Mouse (Mus musculus): ENCODE measurements around the gene Lrrk1. TPM values are rescaled to one million over a fixed set of nuclear protein-coding genes. Genes with fewer than 3 reads are reported as not detected.

The Lrrk1 gene
- total RNA-seq (2012; rRNA removed): 13.6 and 15.1 TPM in 2 replicates
- 5.0 and 5.9 TPM in 2 replicates for total RNA-seq (2014; rRNA removed)
- polyA plus RNA-seq (2012; ENCODE audit: insufficient read length, low read depth): 14.5 and 16.9 TPM in 2 replicates

GRCm38 (mm10) chr7:66387813-66388521, at the start of gene Lrrk1:
Gene Lrrk1 (minus strand): TSS chr7:66388350.
- Histone ChIP-seq H3K4me2 (ENCODE audit: insufficient read depth, low read depth, poor library complexity, severe bottlenecking) (peak within 1 kb of the TSS; percentile 80), H3K79me2 (replicated peaks; ENCODE audit: control insufficient read depth, extremely low read depth, insufficient read depth, poor library complexity, severe bottlenecking) (peaks cover 23% of the 10 kb centered on the region), H3K27me3 (replicated peaks) (peaks cover 1% of the 10 kb centered on the region), H3K4me3 (replicated peaks in 1 of 3; ENCODE audit: low read depth in 2 of 3, low read length in 2 of 3, poor library complexity in 1 of 3) (peak within 1 kb of the TSS; percentile 71 to 77 (median 72)), H3K36me3 (replicated peaks in 1 of 2; ENCODE audit: control insufficient read depth in 1 of 2, insufficient read depth in 1 of 2, low read length in 1 of 2) (no peaks in the 10 kb centered on the region), H3K9ac (ENCODE audit: insufficient read depth, low read depth) (peak within 1 kb of the TSS; percentile 87), H3K4me1 (ENCODE audit: control insufficient read depth in 1 of 2, insufficient read depth in 2 of 2) (peaks cover 17 to 43% of the 10 kb centered on the region in 2 experiments), H3K9me3 (replicated peaks; ENCODE audit: low read length) (no peaks in the 10 kb centered on the region), H3K27ac (ENCODE audit: insufficient read depth, low read depth) (peak within 1 kb of the TSS; percentile 47; the same call in 1 of the 2 replicates)
- TF ChIP-seq IRF4 (IDR thresholded peaks at IDR 0.05; ENCODE audit: low read depth, low read length) (peak; percentile 37; the same call in 1 of the 2 replicates), MXI1 (IDR thresholded peaks at IDR 0.05; ENCODE audit: low read depth, low read length) (peak; percentile 59), UBTF (IDR thresholded peaks at IDR 0.05; ENCODE audit: low read depth, low read length) (peak; percentile 93), HCFC1 (IDR thresholded peaks at IDR 0.05; ENCODE audit: low read depth, low read length) (no peak; the same call in none of the 2 replicates), ELF1 (IDR thresholded peaks at IDR 0.05; ENCODE audit: low read depth, low read length) (peak; percentile 83), CHD1 (IDR thresholded peaks at IDR 0.05; ENCODE audit: low read depth, low read length) (no peak), MEF2A (IDR thresholded peaks at IDR 0.05; ENCODE audit: borderline replicate concordance, low read depth, low read length) (no peak), ZMIZ1 (IDR thresholded peaks at IDR 0.05; ENCODE audit: low read depth, low read length) (peak; percentile 74), USF1 (IDR thresholded peaks at IDR 0.05; ENCODE audit: low read depth, low read length) (no peak), POLR2A (IDR thresholded peaks at IDR 0.05; ENCODE audit: low read depth, low read length) (peak; percentile 71), MYC (IDR thresholded peaks at IDR 0.05; ENCODE audit: low read depth, low read length) (no peak), SMC3 (IDR thresholded peaks at IDR 0.05; ENCODE audit: low read depth, low read length) (no peak), USF2 (conservative IDR thresholded peaks at IDR 0.05; ENCODE audit: low read depth, low read length) (no peak), POLR2AphosphoS2 (IDR thresholded peaks at IDR 0.05; ENCODE audit: low read depth, low read length) (0 out of 2 replicates have a peak, but pooled peaks have one; percentile 22), CTCF (conservative IDR thresholded peaks at IDR 0.05 in 1 of 2, IDR thresholded peaks at IDR 0.05 in 1 of 2; ENCODE audit: low read depth in 2 of 2, low read length in 2 of 2) (peak in 1 of 2 experiments; percentile 17; a peak in 2 of 4 replicates), JUND (conservative IDR thresholded peaks at IDR 0.05; ENCODE audit: low read depth, low read length) (no peak), MAFK (IDR thresholded peaks at IDR 0.05; ENCODE audit: insufficient replicate concordance, low read length) (no peak), TCF12 (IDR thresholded peaks at IDR 0.05; ENCODE audit: low read depth, low read length) (peak; percentile 62; the same call in 1 of the 2 replicates), BHLHE40 (IDR thresholded peaks at IDR 0.05; ENCODE audit: low read depth, low read length) (no peak), RAD21 (IDR thresholded peaks at IDR 0.05; ENCODE audit: low read depth, low read length) (no peak), MAZ (IDR thresholded peaks at IDR 0.05; ENCODE audit: low read depth, low read length) (no peak), JUN (IDR thresholded peaks at IDR 0.05; ENCODE audit: insufficient read depth, low read depth, low read length) (no peak), NELFE (IDR thresholded peaks at IDR 0.05; ENCODE audit: low read depth, low read length) (peak; percentile 66; the same call in 1 of the 2 replicates), ZNF384 (IDR thresholded peaks at IDR 0.05; ENCODE audit: low read depth, low read length) (no peak), ZKSCAN1 (IDR thresholded peaks at IDR 0.05; ENCODE audit: borderline replicate concordance, low read depth, low read length) (no peak), PAX5 (IDR thresholded peaks at IDR 0.05; ENCODE audit: low read length) (no peak), CHD2 (IDR thresholded peaks at IDR 0.05; ENCODE audit: low read length) (no peak), KAT2A (IDR thresholded peaks at IDR 0.05; ENCODE audit: insufficient replicate concordance, low read length) (no peak), TBP (conservative IDR thresholded peaks at IDR 0.05; ENCODE audit: low read depth, low read length) (no peak), RCOR1 (conservative IDR thresholded peaks at IDR 0.05; ENCODE audit: low read depth, low read length) (no peak), MAX (IDR thresholded peaks at IDR 0.05; ENCODE audit: low read length) (0 out of 2 replicates have a peak, but pooled peaks have one; percentile 14), NRF1 (IDR thresholded peaks at IDR 0.05; ENCODE audit: low read depth, low read length) (no peak), GABPA (IDR thresholded peaks at IDR 0.05; ENCODE audit: insufficient replicate concordance, low read depth, low read length) (no peak), SIN3A (IDR thresholded peaks at IDR 0.05; ENCODE audit: low read length) (peak; percentile 55; the same call in 1 of the 2 replicates)
- DNase-seq (ENCODE audit: extremely low read depth): peak; percentile 63
- in situ Hi-C loops (cut with MboI; ENCODE audit: low pct_ligation_motif_present, low pct_unique_long_range_greater_than_20kb, low sequenced_read_pairs): loop anchor here (5.0 kb wide), 1 partner anchor 281 kb away; the partner anchor contains the start of gene Chsy1
- dilution Hi-C loops (cut with MboI; ENCODE audit: extremely low pct_ligation_motif_present, extremely low pct_unique_long_range_greater_than_20kb, low sequenced_read_pairs): no loop called here

All from CH12.LX (cell line).